Mouse (Mus musculus): Measurements from ENCODE around the gene Pan2. TPM values are rescaled to one million over a fixed set of nuclear protein-coding genes. Genes with fewer than 3 reads are reported as not detected.
"Not testable (repeated sequence)": the region's sequence is repeated elsewhere in the genome, so short reads cannot be mapped to it uniquely, and the experiment has no call there.

Gene Pan2
- total and polyA plus RNA-seq, 3 experiments: 6.5 to 15.2 (median 6.9) TPM

DNA sequence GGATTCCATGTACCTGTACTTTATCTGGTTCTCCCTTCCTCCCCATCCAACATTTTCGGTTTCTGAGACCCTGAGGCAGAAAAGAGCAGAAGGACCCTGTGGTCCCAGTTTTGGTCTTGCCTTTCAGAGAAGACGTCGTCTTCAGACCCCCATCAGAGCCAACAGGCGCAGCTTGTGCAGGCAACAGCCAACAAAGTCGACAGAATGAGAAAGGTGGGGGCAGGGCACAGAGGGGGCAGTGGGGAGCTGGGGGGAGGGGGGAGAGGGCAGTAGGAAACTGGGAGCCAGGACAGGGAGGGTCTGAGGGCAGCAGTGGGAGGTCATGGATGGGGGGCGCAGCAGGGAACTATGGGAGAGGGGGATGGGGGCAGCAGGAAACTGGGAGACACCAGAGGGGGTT lies 25.0 kb upstream of the Pan2 start:
- Histone ChIP-seq H3K9ac (ENCODE audit: low read depth, low read length) (no peak overlapping the region), H3K27me3 (ENCODE audit: control insufficient read depth, insufficient read depth, low read length) (no peaks in the 10 kb centered on the region), H3K27ac (no peak overlapping the region), H3K4me1 (ENCODE audit: control insufficient read depth, insufficient read depth, low read length) (no peaks in the 10 kb centered on the region), H3K4me3 (no peak overlapping the region), H3K79me2 (replicated peaks; ENCODE audit: control insufficient read depth, insufficient read depth, low read length) (no peaks in the 10 kb centered on the region), H3K36me3 (ENCODE audit: control insufficient read depth, insufficient read depth, low read length) (no peaks in the 10 kb centered on the region)
- 71% methylated on average over 6 of the region's 6 CpGs for WGBS
- DNase-seq: no peak
- intact Hi-C loops (cut with DNase I): no loop called here
- TF ChIP-seq CTCF (IDR thresholded peaks at IDR 0.05) (no peak), POLR2A (IDR thresholded peaks at IDR 0.05; ENCODE audit: insufficient read depth, low read depth, low read length) (no peak), EP300 (IDR thresholded peaks at IDR 0.05; ENCODE audit: insufficient read depth, low read depth, low read length) (no peak)

DNA sequence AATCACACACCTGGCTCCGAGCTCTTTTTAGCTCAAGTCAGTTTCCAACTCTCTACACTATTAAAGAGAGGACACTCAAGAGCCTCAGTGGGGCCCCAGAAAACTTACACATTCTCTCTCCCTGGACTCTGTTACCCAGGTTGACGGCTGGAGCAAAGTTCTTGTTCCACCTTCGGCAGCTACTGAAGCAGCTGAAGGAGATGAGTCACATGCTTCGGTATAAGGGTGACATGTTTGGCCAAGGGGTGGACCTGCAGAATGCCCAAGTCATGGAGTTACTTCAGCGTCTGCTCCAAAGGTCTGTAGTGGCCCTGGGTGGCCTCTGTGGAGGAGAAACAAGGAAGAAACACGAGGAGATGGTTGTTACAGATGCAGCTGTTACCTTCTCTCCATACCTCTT lies 22.2 kb upstream of the Pan2 start:
- WGBS: 88% methylated on average over 6 of the region's 6 CpGs
- Histone ChIP-seq H3K27ac (no peak overlapping the region), H3K4me3 (no peak overlapping the region), H3K27me3 (ENCODE audit: control insufficient read depth, insufficient read depth, low read length) (no peaks in the 10 kb centered on the region), H3K79me2 (replicated peaks; ENCODE audit: control insufficient read depth, insufficient read depth, low read length) (no peaks in the 10 kb centered on the region), H3K36me3 (ENCODE audit: control insufficient read depth, insufficient read depth, low read length) (no peaks in the 10 kb centered on the region), H3K9ac (ENCODE audit: low read depth, low read length) (no peak overlapping the region), H3K4me1 (ENCODE audit: control insufficient read depth, insufficient read depth, low read length) (no peaks in the 10 kb centered on the region)
- no peak for TF ChIP-seq CTCF (IDR thresholded peaks at IDR 0.05)
- no peak for TF ChIP-seq EP300 (IDR thresholded peaks at IDR 0.05; ENCODE audit: insufficient read depth, low read depth, low read length)
- TF ChIP-seq POLR2A (IDR thresholded peaks at IDR 0.05; ENCODE audit: insufficient read depth, low read depth, low read length): no peak
- DNase-seq: no peak
- intact Hi-C loops (cut with DNase I): loop anchor here (10.0 kb wide), 1 partner anchor 146 kb away; no protein-coding TSS in a partner anchor

DNA sequence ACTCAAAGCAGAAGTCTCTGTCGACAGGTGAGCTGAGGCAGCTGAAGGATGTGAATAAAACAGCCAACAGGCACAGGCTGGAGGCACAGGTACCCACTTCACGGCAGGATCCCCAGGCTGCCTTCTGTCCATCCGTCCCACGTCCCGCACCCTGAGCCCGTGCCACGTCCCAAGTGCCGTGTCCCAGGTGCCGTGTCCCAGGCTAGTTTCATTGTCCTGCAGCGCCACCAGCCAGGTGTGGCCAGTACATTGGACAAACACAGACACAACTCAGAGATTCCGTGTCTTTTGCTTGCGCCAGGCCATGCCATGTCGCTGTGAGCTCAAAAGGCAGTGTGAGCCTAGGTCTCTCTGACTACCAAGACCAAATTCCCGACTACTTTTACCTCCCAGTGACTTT lies 21.5 kb upstream of the Pan2 start:
- intact Hi-C loops (cut with DNase I): loop anchor here (10.0 kb wide), 1 partner anchor 147 kb away; no protein-coding TSS in a partner anchor
- Histone ChIP-seq H3K4me3 (no peak overlapping the region), H3K27ac (no peak overlapping the region), H3K4me1 (ENCODE audit: control insufficient read depth, insufficient read depth, low read length) (no peaks in the 10 kb centered on the region), H3K9ac (ENCODE audit: low read depth, low read length) (no peak overlapping the region), H3K36me3 (ENCODE audit: control insufficient read depth, insufficient read depth, low read length) (no peaks in the 10 kb centered on the region), H3K79me2 (replicated peaks; ENCODE audit: control insufficient read depth, insufficient read depth, low read length) (no peaks in the 10 kb centered on the region), H3K27me3 (ENCODE audit: control insufficient read depth, insufficient read depth, low read length) (no peaks in the 10 kb centered on the region)
- no peak for DNase-seq
- TF ChIP-seq POLR2A (IDR thresholded peaks at IDR 0.05; ENCODE audit: insufficient read depth, low read depth, low read length) (no peak), EP300 (IDR thresholded peaks at IDR 0.05; ENCODE audit: insufficient read depth, low read depth, low read length) (no peak), CTCF (IDR thresholded peaks at IDR 0.05) (no peak)
- 93% methylated on average over 14 of the region's 14 CpGs for WGBS

DNA sequence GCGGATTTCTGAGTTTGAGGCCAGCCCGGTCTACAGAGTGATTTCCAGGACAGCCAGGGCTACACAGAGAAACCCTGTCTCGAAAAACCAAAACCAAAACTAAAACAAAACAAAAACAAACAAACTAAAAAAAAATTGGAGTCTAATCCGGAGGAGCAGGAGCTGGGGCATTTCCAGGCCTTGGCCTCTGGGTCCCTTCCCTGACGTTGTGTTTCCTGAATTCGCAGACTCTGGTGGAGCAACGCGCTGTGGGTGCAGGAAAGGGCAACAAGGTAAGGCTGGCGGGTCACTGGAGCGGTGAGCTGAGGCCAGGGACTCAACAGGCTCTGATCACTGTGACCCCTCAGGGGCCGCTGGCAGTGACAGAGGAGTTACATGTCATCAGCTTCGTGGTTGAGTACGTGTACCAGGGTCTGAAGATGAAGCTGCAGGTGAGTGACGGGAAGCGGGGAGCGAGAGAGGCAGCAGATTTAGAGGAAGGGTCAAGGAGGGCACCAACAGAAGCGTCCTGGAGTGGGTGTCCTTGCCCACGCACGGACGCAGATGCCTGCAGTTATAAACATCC lies 20.2 kb upstream of the Pan2 start:
- intact Hi-C loops (cut with DNase I): loop anchor here (10.0 kb wide), 1 partner anchor 148 kb away; no protein-coding TSS in a partner anchor
- no peaks in the 10 kb centered on the region for H3K27me3 ChIP-seq (ENCODE audit: control insufficient read depth, insufficient read depth, low read length)
- H3K4me3 ChIP-seq: no peak overlapping the region
- no peaks in the 10 kb centered on the region for H3K79me2 ChIP-seq (replicated peaks; ENCODE audit: control insufficient read depth, insufficient read depth, low read length)
- H3K36me3 ChIP-seq (ENCODE audit: control insufficient read depth, insufficient read depth, low read length): no peaks in the 10 kb centered on the region
- no peak overlapping the region for H3K27ac ChIP-seq
- TF ChIP-seq POLR2A (IDR thresholded peaks at IDR 0.05; ENCODE audit: insufficient read depth, low read depth, low read length) (no peak), CTCF (IDR thresholded peaks at IDR 0.05) (no peak), EP300 (IDR thresholded peaks at IDR 0.05; ENCODE audit: insufficient read depth, low read depth, low read length) (no peak)
- H3K9ac ChIP-seq (ENCODE audit: low read depth, low read length): no peak overlapping the region
- no peaks in the 10 kb centered on the region for H3K4me1 ChIP-seq (ENCODE audit: control insufficient read depth, insufficient read depth, low read length)
- no peak for DNase-seq
- WGBS: 75% methylated on average over 20 of the region's 20 CpGs

DNA sequence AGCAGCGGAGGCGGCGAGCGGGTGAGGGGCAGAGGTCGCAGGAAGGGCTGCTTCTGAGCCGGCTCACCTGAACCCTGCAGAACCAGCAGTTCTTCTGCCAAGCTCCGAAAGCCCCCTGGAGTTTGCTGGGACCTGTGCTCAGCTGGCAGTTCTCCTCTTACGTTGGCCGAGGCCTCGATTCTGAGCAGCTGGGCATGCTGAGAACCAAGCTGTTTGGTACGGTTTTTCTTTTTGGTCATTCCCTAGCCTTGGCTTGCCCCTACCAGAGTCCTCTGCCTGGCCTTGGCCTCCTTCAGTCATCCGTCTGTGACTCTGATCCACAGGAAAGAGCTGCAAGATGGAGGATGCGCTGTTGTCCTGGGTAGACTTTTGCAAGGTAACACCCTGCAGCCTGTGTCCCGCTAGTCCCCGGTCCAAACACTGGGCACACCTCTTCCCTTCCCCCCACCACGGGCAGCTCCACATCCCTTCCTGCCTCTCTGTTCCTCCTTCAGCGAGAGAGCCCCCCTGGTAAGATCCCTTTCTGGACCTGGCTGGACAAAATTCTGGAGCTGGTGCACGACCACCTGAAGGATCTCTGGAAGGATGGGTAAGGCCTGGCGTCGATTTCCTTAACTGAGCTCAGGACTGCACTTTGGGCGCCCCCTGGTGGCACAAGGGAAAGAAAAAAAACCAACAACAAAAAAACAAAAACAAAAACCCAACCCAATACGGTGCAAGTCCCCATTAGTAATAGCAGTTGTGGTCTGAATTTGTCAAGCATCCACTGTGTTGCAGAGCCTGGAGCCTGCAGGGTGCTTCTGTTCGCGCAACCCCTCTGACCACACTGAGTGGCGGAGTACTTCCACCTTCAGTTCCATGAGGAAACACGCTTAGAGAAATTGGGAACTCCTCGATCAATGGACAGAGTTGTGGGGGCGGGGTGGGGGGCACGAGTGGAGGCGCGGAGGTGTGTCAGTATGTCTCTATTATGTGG lies 19.2 kb upstream of the Pan2 start:
- no peak for TF ChIP-seq POLR2A (IDR thresholded peaks at IDR 0.05; ENCODE audit: insufficient read depth, low read depth, low read length)
- TF ChIP-seq CTCF (IDR thresholded peaks at IDR 0.05): peak; percentile 86
- 0 out of 2 replicates have a peak, but pooled peaks have one; percentile 32 for TF ChIP-seq EP300 (IDR thresholded peaks at IDR 0.05; ENCODE audit: insufficient read depth, low read depth, low read length)
- no peak overlapping the region for H3K4me3 ChIP-seq
- peak; percentile 57 to 76 for DNase-seq
- WGBS: 62% methylated on average over 31 of the region's 31 CpGs
- no peaks in the 10 kb centered on the region for H3K79me2 ChIP-seq (replicated peaks; ENCODE audit: control insufficient read depth, insufficient read depth, low read length)
- H3K4me1 ChIP-seq (ENCODE audit: control insufficient read depth, insufficient read depth, low read length): no peaks in the 10 kb centered on the region
- H3K9ac ChIP-seq (ENCODE audit: low read depth, low read length): no peak overlapping the region
- intact Hi-C loops (cut with DNase I): loop anchor here (1.0 to 10.0 kb wide), 2 partner anchors 71 to 149 kb away; no protein-coding TSS in a partner anchor
- no peaks in the 10 kb centered on the region for H3K36me3 ChIP-seq (ENCODE audit: control insufficient read depth, insufficient read depth, low read length)
- H3K27me3 ChIP-seq (ENCODE audit: control insufficient read depth, insufficient read depth, low read length): no peaks in the 10 kb centered on the region
- no peak overlapping the region for H3K27ac ChIP-seq

DNA sequence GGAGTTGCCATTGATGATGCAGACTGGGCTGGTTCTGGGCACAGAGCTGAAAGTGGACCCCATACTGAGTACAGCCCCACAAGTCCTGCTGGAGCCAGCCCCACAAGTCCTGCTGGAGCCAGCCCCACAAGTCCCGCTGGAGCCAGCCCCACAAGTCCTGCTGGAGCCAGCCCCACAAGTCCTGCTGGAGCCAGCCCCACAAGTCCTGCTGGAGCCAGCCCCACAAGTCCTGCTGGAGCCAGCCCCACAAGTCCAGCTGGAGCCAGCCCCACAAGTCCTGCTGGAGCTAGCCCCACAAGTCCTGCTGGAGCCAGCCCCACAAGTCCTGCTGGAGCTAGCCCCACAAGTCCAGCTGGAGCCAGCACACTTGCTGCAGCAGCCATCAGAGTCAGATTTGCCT lies 12.5 kb upstream of the Pan2 start:
- DNase-seq: peak; percentile 56 to 68
- H3K4me1 ChIP-seq (ENCODE audit: control insufficient read depth, insufficient read depth, low read length); H3K27me3 ChIP-seq (ENCODE audit: control insufficient read depth, insufficient read depth, low read length); H3K79me2 ChIP-seq (replicated peaks; ENCODE audit: control insufficient read depth, insufficient read depth, low read length); H3K27ac ChIP-seq; H3K36me3 ChIP-seq (ENCODE audit: control insufficient read depth, insufficient read depth, low read length); H3K4me3 ChIP-seq; intact Hi-C loops (cut with DNase I); H3K9ac ChIP-seq (ENCODE audit: low read depth, low read length): not testable (repeated sequence)
- 67% methylated on average over 1 of the region's 1 CpGs for WGBS
